Mouse (Mus musculus): ENCODE measurements around the gene Stard8. TPM values are rescaled to one million over a fixed set of nuclear protein-coding genes. Genes with fewer than 3 reads are reported as not detected.
A peak's percentile ranks its signal among the peaks of the same experiment; 100 is the strongest.
"Not testable (repeated sequence)": the region's sequence is repeated elsewhere in the genome, so short reads cannot be mapped to it uniquely, and the experiment has no call there.

Stard8 gene
- 5.1 and 6.2 TPM in 2 replicates for polyA plus RNA-seq (2011; ENCODE audit: insufficient read depth, insufficient read length, low replicate concordance, missing spikeins)

- no peak for TF ChIP-seq POLR2A (IDR thresholded peaks at IDR 0.05; ENCODE audit: borderline replicate concordance, control insufficient read depth, low read depth, low read length)
- TF ChIP-seq CTCF (IDR thresholded peaks at IDR 0.05; ENCODE audit: control insufficient read depth, insufficient read depth, low read length), result no peak
- no peak within 1 kb of the TSS for H3K4me3 ChIP-seq (replicated peaks; ENCODE audit: control insufficient read depth, low read depth, low read length)
- H3K4me1 ChIP-seq (ENCODE audit: control insufficient read depth, insufficient read depth, low read length), result no peaks in the 10 kb centered on the region; the same call in 1 of the 2 replicates
- no peak within 1 kb of the TSS for H3K27ac ChIP-seq (ENCODE audit: control insufficient read depth, insufficient read depth, low read depth, low read length, poor library complexity)
- WGBS, result 78% methylated on average over 9 of the region's 9 CpGs
These were observed at the start of gene Stard8 for GRCm38 (mm10) chrX:99003046-99003445. Gene Stard8, plus strand, starts transcription at chrX:99003248.

GRCm38 (mm10) chrX:98953941-98954340 is 49.1 kb upstream of the Stard8 start:
- H3K4me3 ChIP-seq (replicated peaks; ENCODE audit: control insufficient read depth, low read depth, low read length), result no peak overlapping the region
- TF ChIP-seq POLR2A (IDR thresholded peaks at IDR 0.05; ENCODE audit: borderline replicate concordance, control insufficient read depth, low read depth, low read length) (no peak), CTCF (IDR thresholded peaks at IDR 0.05; ENCODE audit: control insufficient read depth, insufficient read depth, low read length) (peak; percentile 58)
- WGBS, result 17% methylated on average over 5 of the region's 6 CpGs
- no peaks in the 10 kb centered on the region for H3K4me1 ChIP-seq (ENCODE audit: control insufficient read depth, insufficient read depth, low read length)
- H3K27ac ChIP-seq (ENCODE audit: control insufficient read depth, insufficient read depth, low read depth, low read length, poor library complexity), result no peak overlapping the region

GRCm38 (mm10) chrX:98958287-98958686 is 44.8 kb upstream of the Stard8 start:
- H3K4me1 ChIP-seq (ENCODE audit: control insufficient read depth, insufficient read depth, low read length), result no peaks in the 10 kb centered on the region
- TF ChIP-seq CTCF (IDR thresholded peaks at IDR 0.05; ENCODE audit: control insufficient read depth, insufficient read depth, low read length) (no peak), POLR2A (IDR thresholded peaks at IDR 0.05; ENCODE audit: borderline replicate concordance, control insufficient read depth, low read depth, low read length) (no peak)
- WGBS, result 61% methylated on average over 9 of the region's 9 CpGs
- no peak overlapping the region; the same call in 1 of the 2 replicates for H3K27ac ChIP-seq (ENCODE audit: control insufficient read depth, insufficient read depth, low read depth, low read length, poor library complexity)
- no peak overlapping the region for H3K4me3 ChIP-seq (replicated peaks; ENCODE audit: control insufficient read depth, low read depth, low read length)

- 50% methylated on average over 4 of the region's 4 CpGs for WGBS
These were observed 44.0 kb upstream of the Stard8 start for GRCm38 (mm10) chrX:98959050-98959449.

GRCm38 (mm10) chrX:98963742-98964141 is 39.3 kb upstream of the Stard8 start:
- Histone ChIP-seq H3K4me3 (replicated peaks; ENCODE audit: control insufficient read depth, low read depth, low read length) (no peak overlapping the region), H3K27ac (ENCODE audit: control insufficient read depth, insufficient read depth, low read depth, low read length, poor library complexity) (no peak overlapping the region), H3K4me1 (ENCODE audit: control insufficient read depth, insufficient read depth, low read length) (no peaks in the 10 kb centered on the region)
- TF ChIP-seq CTCF (IDR thresholded peaks at IDR 0.05; ENCODE audit: control insufficient read depth, insufficient read depth, low read length), result no peak
- TF ChIP-seq POLR2A (IDR thresholded peaks at IDR 0.05; ENCODE audit: borderline replicate concordance, control insufficient read depth, low read depth, low read length), result no peak

More at GRCm38 (mm10) chrX:98959050-98959449, 44.0 kb upstream of the Stard8 start:
- no peak for TF ChIP-seq CTCF (IDR thresholded peaks at IDR 0.05; ENCODE audit: control insufficient read depth, insufficient read depth, low read length)
- TF ChIP-seq POLR2A (IDR thresholded peaks at IDR 0.05; ENCODE audit: borderline replicate concordance, control insufficient read depth, low read depth, low read length), result no peak
- no peak overlapping the region for H3K4me3 ChIP-seq (replicated peaks; ENCODE audit: control insufficient read depth, low read depth, low read length)
- H3K4me1 ChIP-seq (ENCODE audit: control insufficient read depth, insufficient read depth, low read length), result no peaks in the 10 kb centered on the region
- H3K27ac ChIP-seq (ENCODE audit: control insufficient read depth, insufficient read depth, low read depth, low read length, poor library complexity), result no peak overlapping the region

GRCm38 (mm10) chrX:98964513-98964912 is 38.5 kb upstream of the Stard8 start:
- no peak for TF ChIP-seq CTCF (IDR thresholded peaks at IDR 0.05; ENCODE audit: control insufficient read depth, insufficient read depth, low read length)
- TF ChIP-seq POLR2A (IDR thresholded peaks at IDR 0.05; ENCODE audit: borderline replicate concordance, control insufficient read depth, low read depth, low read length), result no peak
- no peak overlapping the region for H3K27ac ChIP-seq (ENCODE audit: control insufficient read depth, insufficient read depth, low read depth, low read length, poor library complexity)

GRCm38 (mm10) chrX:98986611-98987010 is 16.4 kb upstream of the Stard8 start:
- peak; percentile 47 for TF ChIP-seq CTCF (IDR thresholded peaks at IDR 0.05; ENCODE audit: control insufficient read depth, insufficient read depth, low read length)
- 40% methylated on average over 5 of the region's 5 CpGs for WGBS
- H3K4me1 ChIP-seq (ENCODE audit: control insufficient read depth, insufficient read depth, low read length), result not testable (repeated sequence)

More at GRCm38 (mm10) chrX:98964513-98964912, 38.5 kb upstream of the Stard8 start:
- H3K4me3 ChIP-seq (replicated peaks; ENCODE audit: control insufficient read depth, low read depth, low read length), result no peak overlapping the region
- no peaks in the 10 kb centered on the region for H3K4me1 ChIP-seq (ENCODE audit: control insufficient read depth, insufficient read depth, low read length)

GRCm38 (mm10) chrX:98989574-98989973 is 13.5 kb upstream of the Stard8 start:
- peak; percentile 44; the same call in 1 of the 2 replicates for TF ChIP-seq CTCF (IDR thresholded peaks at IDR 0.05; ENCODE audit: control insufficient read depth, insufficient read depth, low read length)
- no peak for TF ChIP-seq POLR2A (IDR thresholded peaks at IDR 0.05; ENCODE audit: borderline replicate concordance, control insufficient read depth, low read depth, low read length)
- H3K27ac ChIP-seq (ENCODE audit: control insufficient read depth, insufficient read depth, low read depth, low read length, poor library complexity), result no peak overlapping the region
- no peak overlapping the region for H3K4me3 ChIP-seq (replicated peaks; ENCODE audit: control insufficient read depth, low read depth, low read length)
- WGBS, result 35% methylated on average over 6 of the region's 6 CpGs
- H3K4me1 ChIP-seq (ENCODE audit: control insufficient read depth, insufficient read depth, low read length), result no peaks in the 10 kb centered on the region

More at GRCm38 (mm10) chrX:98986611-98987010, 16.4 kb upstream of the Stard8 start:
- H3K4me3 ChIP-seq (replicated peaks; ENCODE audit: control insufficient read depth, low read depth, low read length); H3K27ac ChIP-seq (ENCODE audit: control insufficient read depth, insufficient read depth, low read depth, low read length, poor library complexity): not testable (repeated sequence)

GRCm38 (mm10) chrX:99002065-99002464 is 983 bp upstream of the Stard8 start:
- WGBS, result 27% methylated on average over 6 of the region's 6 CpGs
- no peak overlapping the region for H3K4me3 ChIP-seq (replicated peaks; ENCODE audit: control insufficient read depth, low read depth, low read length)
- TF ChIP-seq POLR2A (IDR thresholded peaks at IDR 0.05; ENCODE audit: borderline replicate concordance, control insufficient read depth, low read depth, low read length) (no peak), CTCF (IDR thresholded peaks at IDR 0.05; ENCODE audit: control insufficient read depth, insufficient read depth, low read length) (no peak)

More at GRCm38 (mm10) chrX:99002065-99002464, 983 bp upstream of the Stard8 start:
- H3K27ac ChIP-seq (ENCODE audit: control insufficient read depth, insufficient read depth, low read depth, low read length, poor library complexity), result no peak overlapping the region
- no peaks in the 10 kb centered on the region; the same call in 1 of the 2 replicates for H3K4me1 ChIP-seq (ENCODE audit: control insufficient read depth, insufficient read depth, low read length)

Measured in bone marrow, adult 2 months (tissue).